Mouse (Mus musculus) liver, embryonic 15.5 days (tissue): ENCODE data around the gene Atp8a2. TPM values are rescaled to one million over a fixed set of nuclear protein-coding genes. Genes with fewer than 3 reads are reported as not detected.

ENCODE experiments used
- ATAC-seq: fragments of 200-750 bp; cut with Nextera tagmentation; 2 replicates; pipeline ENCODE4 v1.8.0; 2017; ENCODE audit warnings: moderate number of reproducible peaks, mild to moderate bottlenecking, moderate library complexity; ENCODE audit not compliant: insufficient read depth
- H3K27ac ChIP-seq: fragments of 300-500 bp; sonication (generic); replicated peaks from 2 replicates; pipeline ENCODE4 v1.5.1; 2015; ENCODE audit warnings: mild to moderate bottlenecking, inconsistent platforms
- H3K27me3 ChIP-seq: fragments of 300-500 bp; sonication (generic); 2 replicates; pipeline ENCODE4 v1.6.1; 2015; ENCODE audit warnings: mild to moderate bottlenecking, inconsistent platforms
- H3K36me3 ChIP-seq: fragments of 300-500 bp; sonication (generic); replicated peaks from 2 replicates; pipeline ENCODE4 v1.6.1; 2015; ENCODE audit warnings: moderate library complexity, mild to moderate bottlenecking, inconsistent platforms
- H3K4me1 ChIP-seq: fragments of 300-500 bp; sonication (generic); replicated peaks from 2 replicates; pipeline ENCODE4 v1.6.1; 2015; ENCODE audit warnings: inconsistent platforms
- H3K4me2 ChIP-seq: fragments of 300-500 bp; sonication (generic); 2 replicates; pipeline ENCODE4 v1.6.1; 2015; ENCODE audit warnings: moderate library complexity, mild to moderate bottlenecking, inconsistent platforms
- H3K4me3 ChIP-seq: fragments of 300-500 bp; sonication (generic); replicated peaks from 2 replicates; pipeline ENCODE4 v1.5.1; 2015; ENCODE audit warnings: mild to moderate bottlenecking, inconsistent platforms
- H3K9ac ChIP-seq: fragments of 300-500 bp; sonication (generic); 2 replicates; pipeline ENCODE4 v1.6.1; 2015; ENCODE audit warnings: moderate library complexity, mild to moderate bottlenecking, inconsistent platforms
- H3K9me3 ChIP-seq: fragments of 300-500 bp; sonication (generic); replicated peaks from 2 replicates; pipeline ENCODE4 v1.6.1; 2016; ENCODE audit warnings: inconsistent platforms
- WGBS: fragments of 180-500 bp; shearing (Covaris S2); methylation state at CpG from one replicate; pipeline ENCODE4 v1.1.7; 2015; ENCODE audit warnings: mixed read lengths; ENCODE audit not compliant: insufficient replicate concordance; 5-methylcytosine and 5-hydroxymethylcytosine counted together
- polyA plus RNA-seq: library from polyadenylated mRNA; unstranded; fragments of >200 nt; fragmentation: Nextera tagmentation; extraction: Ambion mirVana; gene quantifications from 2 replicates; pipeline ENCODE4 v1.2.1, GENCODE M21; 2015

Atp8a2 gene
- polyA plus RNA-seq, 1 experiment from 2014 or later = 3.5 TPM

DNA sequence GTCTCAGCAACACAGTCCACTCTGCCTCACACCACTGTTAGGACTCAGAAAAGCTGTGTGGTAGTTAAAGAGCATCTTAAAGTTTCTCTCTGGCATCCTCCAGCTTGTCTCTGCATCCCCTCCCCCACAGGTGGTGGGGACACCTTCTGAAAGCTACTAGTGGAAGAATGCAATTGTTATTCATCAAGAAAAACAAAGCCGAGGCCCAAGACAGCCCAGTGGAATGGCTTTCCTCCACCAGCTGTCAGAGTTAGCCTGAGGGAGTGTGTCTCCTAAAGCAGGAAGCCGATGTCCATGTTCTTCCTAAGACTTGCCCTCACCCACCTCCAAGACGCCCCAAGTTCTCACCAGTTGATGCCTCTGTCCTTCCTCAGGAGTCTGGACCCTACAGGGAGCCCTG is 48.1 kb downstream of the Atp8a2 start:
- 39% methylated on average over 3 of the region's 3 CpGs for WGBS
- Histone ChIP-seq H3K9ac (no peak overlapping the region), H3K4me3 (no peak overlapping the region), H3K9me3 (no peaks in the 10 kb centered on the region), H3K27me3 (no peaks in the 10 kb centered on the region), H3K36me3 (no peaks in the 10 kb centered on the region), H3K27ac (no peak overlapping the region), H3K4me2 (no peak overlapping the region), H3K4me1 (no peaks in the 10 kb centered on the region)
- ATAC-seq = no peak

- 66% methylated on average over 10 of the region's 10 CpGs for WGBS
- Histone ChIP-seq H3K4me3 (no peak overlapping the region), H3K4me2 (no peak overlapping the region), H3K9ac (no peak overlapping the region), H3K27me3 (no peaks in the 10 kb centered on the region), H3K9me3 (no peaks in the 10 kb centered on the region), H3K27ac (no peak overlapping the region), H3K4me1 (no peaks in the 10 kb centered on the region), H3K36me3 (no peaks in the 10 kb centered on the region)
- no peak for ATAC-seq
Measured at GRCm38 (mm10) chr14:60143234-60143633, 53.7 kb downstream of the Atp8a2 start.

DNA sequence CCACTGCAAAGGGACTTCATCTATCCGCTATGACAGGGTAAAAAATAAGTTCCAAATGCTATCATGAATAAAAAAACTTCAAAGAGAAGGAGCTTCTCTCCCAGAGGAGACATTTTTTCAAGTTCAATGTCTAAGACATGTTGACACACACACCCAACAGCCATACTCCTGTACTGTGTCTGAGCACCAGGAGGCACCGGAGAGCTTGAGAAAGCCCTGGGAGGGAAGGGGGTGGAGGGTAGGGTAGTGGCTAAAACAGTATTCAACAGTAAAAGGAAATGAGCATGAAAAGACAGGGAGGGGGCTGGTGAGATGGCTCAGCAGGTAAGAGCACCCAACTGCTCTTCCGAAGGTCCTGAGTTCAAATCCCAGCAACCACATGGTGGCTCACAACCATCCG is 58.6 kb downstream of the Atp8a2 start:
- H3K9ac ChIP-seq = no peak overlapping the region
- no peaks in the 10 kb centered on the region for H3K36me3 ChIP-seq
- H3K4me3 ChIP-seq = no peak overlapping the region
- H3K9me3 ChIP-seq = no peaks in the 10 kb centered on the region
- H3K27ac ChIP-seq = no peak overlapping the region
- no peaks in the 10 kb centered on the region for H3K27me3 ChIP-seq
- 69% methylated on average over 4 of the region's 4 CpGs for WGBS
- no peak overlapping the region for H3K4me2 ChIP-seq
- no peaks in the 10 kb centered on the region for H3K4me1 ChIP-seq
- ATAC-seq = no peak

DNA sequence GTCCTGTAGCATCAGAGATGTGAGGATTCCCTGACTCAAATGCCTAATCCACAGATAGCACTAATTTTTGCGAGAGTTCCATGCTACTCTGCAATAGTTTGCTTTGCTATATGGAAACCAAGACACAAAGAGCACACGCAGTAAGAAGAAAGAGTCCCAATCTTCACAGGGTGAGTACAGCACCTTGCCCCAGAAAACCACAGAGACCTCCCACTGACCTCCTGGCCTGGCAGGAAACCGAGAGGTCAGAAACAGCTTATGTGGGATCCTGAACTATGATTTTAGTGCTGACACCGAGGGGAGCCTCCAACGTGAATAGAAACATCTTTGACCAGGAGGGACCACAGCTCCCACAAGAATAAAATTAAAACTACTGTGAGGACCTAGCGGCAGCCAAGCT is 59.2 kb downstream of the Atp8a2 start:
- ATAC-seq = no peak
- Histone ChIP-seq H3K9ac (no peak overlapping the region), H3K27ac (no peak overlapping the region), H3K4me1 (no peaks in the 10 kb centered on the region), H3K9me3 (no peaks in the 10 kb centered on the region), H3K4me2 (no peak overlapping the region), H3K27me3 (no peaks in the 10 kb centered on the region), H3K36me3 (no peaks in the 10 kb centered on the region), H3K4me3 (no peak overlapping the region)
- 34% methylated on average over 6 of the region's 6 CpGs for WGBS

DNA sequence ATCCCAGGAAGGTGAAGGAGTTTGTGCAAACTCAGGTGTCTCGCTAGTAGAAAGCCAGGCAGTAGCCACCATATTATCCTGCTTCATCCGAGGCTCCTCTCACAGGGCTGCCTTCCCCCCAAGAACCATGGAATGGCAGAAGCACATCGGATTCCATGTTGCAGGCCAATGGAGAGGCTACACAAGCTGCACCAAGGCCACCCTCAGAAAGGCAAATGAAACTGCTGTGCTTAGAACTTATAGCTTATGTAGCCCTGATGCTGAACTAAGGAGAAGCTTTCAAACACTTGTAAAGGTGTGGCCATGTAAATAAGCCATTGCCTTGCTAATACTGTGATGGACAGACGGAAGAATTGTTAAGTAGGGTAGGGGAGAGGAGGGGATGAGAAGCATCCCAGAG is 61.2 kb downstream of the Atp8a2 start:
- no peak overlapping the region for H3K4me2 ChIP-seq
- H3K4me1 ChIP-seq = no peaks in the 10 kb centered on the region
- H3K27me3 ChIP-seq = no peaks in the 10 kb centered on the region
- H3K36me3 ChIP-seq = no peaks in the 10 kb centered on the region
- WGBS = 60% methylated on average over 4 of the region's 4 CpGs
- no peaks in the 10 kb centered on the region for H3K9me3 ChIP-seq
- ATAC-seq = no peak
- H3K9ac ChIP-seq = no peak overlapping the region
- H3K4me3 ChIP-seq = no peak overlapping the region
- H3K27ac ChIP-seq = no peak overlapping the region

GRCm38 (mm10) chr14:60134720-60135119 is 62.3 kb downstream of the Atp8a2 start:
- Histone ChIP-seq H3K36me3 (no peaks in the 10 kb centered on the region), H3K4me2 (no peak overlapping the region), H3K9ac (no peak overlapping the region), H3K4me3 (no peak overlapping the region), H3K9me3 (no peaks in the 10 kb centered on the region), H3K4me1 (no peaks in the 10 kb centered on the region), H3K27me3 (no peaks in the 10 kb centered on the region), H3K27ac (no peak overlapping the region)
- ATAC-seq = no peak
- 62% methylated on average over 9 of the region's 9 CpGs for WGBS

- H3K9me3 ChIP-seq = no peaks in the 10 kb centered on the region
- H3K4me1 ChIP-seq = no peaks in the 10 kb centered on the region
- no peaks in the 10 kb centered on the region for H3K27me3 ChIP-seq
- no peak overlapping the region for H3K9ac ChIP-seq
- 41% methylated on average over 9 of the region's 9 CpGs for WGBS
- H3K4me2 ChIP-seq = no peak overlapping the region
- no peak overlapping the region for H3K27ac ChIP-seq
- H3K36me3 ChIP-seq = no peaks in the 10 kb centered on the region
- no peak for ATAC-seq
- H3K4me3 ChIP-seq = no peak overlapping the region
Measured at GRCm38 (mm10) chr14:60131196-60131876, 65.6 kb downstream of the Atp8a2 start.

GRCm38 (mm10) chr14:60129564-60129963 is 67.4 kb downstream of the Atp8a2 start:
- H3K36me3 ChIP-seq = no peaks in the 10 kb centered on the region
- ATAC-seq = no peak
- WGBS = 23% methylated on average over 5 of the region's 5 CpGs
- H3K27me3 ChIP-seq = no peaks in the 10 kb centered on the region
- no peak overlapping the region for H3K4me3 ChIP-seq
- H3K9ac ChIP-seq = no peak overlapping the region
- H3K4me1 ChIP-seq = no peaks in the 10 kb centered on the region
- no peak overlapping the region for H3K27ac ChIP-seq
- H3K4me2 ChIP-seq = no peak overlapping the region
- H3K9me3 ChIP-seq = no peaks in the 10 kb centered on the region

DNA sequence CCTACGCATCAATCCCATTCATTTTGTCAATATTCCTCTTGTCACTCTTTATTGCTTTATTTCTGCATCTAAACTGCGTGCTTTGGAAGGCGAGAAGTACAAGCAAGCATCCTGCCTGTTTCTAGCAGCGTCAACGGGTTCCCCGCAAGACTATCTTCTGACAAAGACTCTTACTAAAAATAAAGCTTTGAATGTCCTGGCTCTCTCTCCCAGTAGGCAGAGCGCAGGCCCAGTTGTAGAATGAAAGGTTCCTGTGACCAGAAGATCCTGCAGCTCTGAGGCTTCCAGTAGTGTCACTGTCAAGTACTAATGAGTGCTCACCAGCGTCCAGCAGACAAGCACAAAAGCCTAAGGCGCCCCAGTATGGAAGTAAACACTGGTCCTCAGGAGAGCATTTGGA is 71.8 kb downstream of the Atp8a2 start:
- H3K9me3 ChIP-seq = no peaks in the 10 kb centered on the region
- no peak overlapping the region for H3K4me2 ChIP-seq
- H3K4me1 ChIP-seq = no peaks in the 10 kb centered on the region
- no peaks in the 10 kb centered on the region for H3K27me3 ChIP-seq
- 67% methylated on average over 9 of the region's 9 CpGs for WGBS
- no peak overlapping the region for H3K9ac ChIP-seq
- no peak for ATAC-seq
- H3K36me3 ChIP-seq = no peaks in the 10 kb centered on the region
- H3K27ac ChIP-seq = no peak overlapping the region
- no peak overlapping the region for H3K4me3 ChIP-seq

DNA sequence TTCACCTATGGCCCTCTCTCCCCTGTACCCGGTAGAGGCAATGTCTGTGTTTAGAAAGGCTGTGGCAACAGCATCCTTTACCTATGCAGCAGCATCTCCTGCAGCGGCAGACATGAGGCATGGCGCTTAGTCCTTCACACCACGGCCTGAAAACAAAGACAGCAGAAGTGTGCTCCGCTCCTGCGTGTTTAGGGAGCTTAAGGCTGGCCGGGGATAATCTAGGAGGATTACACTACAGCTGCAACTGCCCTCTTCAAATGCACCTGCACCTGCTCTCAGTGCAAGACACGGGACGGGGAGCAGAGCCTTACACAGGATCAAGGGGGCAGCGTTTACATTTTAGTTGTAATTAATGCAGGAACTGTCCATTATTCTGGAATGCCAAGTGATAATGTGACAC is 75.4 kb downstream of the Atp8a2 start:
- no peaks in the 10 kb centered on the region for H3K27me3 ChIP-seq
- no peak overlapping the region for H3K4me2 ChIP-seq
- no peak overlapping the region for H3K9ac ChIP-seq
- WGBS = 59% methylated on average over 10 of the region's 10 CpGs
- H3K4me1 ChIP-seq = no peaks in the 10 kb centered on the region
- H3K9me3 ChIP-seq = no peaks in the 10 kb centered on the region
- H3K27ac ChIP-seq = no peak overlapping the region
- ATAC-seq = no peak
- no peak overlapping the region for H3K4me3 ChIP-seq
- H3K36me3 ChIP-seq = no peaks in the 10 kb centered on the region

GRCm38 (mm10) chr14:60117792-60118585 is 79.0 kb downstream of the Atp8a2 start:
- no peaks in the 10 kb centered on the region for H3K27me3 ChIP-seq
- ATAC-seq = no peak
- 26% methylated on average over 9 of the region's 9 CpGs for WGBS

More at GRCm38 (mm10) chr14:60117792-60118585, 79.0 kb downstream of the Atp8a2 start:
- H3K4me3 ChIP-seq = no peak overlapping the region
- no peaks in the 10 kb centered on the region for H3K9me3 ChIP-seq
- no peaks in the 10 kb centered on the region for H3K36me3 ChIP-seq
- H3K4me1 ChIP-seq = no peaks in the 10 kb centered on the region
- H3K4me2 ChIP-seq = no peak overlapping the region
- no peak overlapping the region for H3K9ac ChIP-seq
- no peak overlapping the region for H3K27ac ChIP-seq
